Mouse (Mus musculus) thymus, postnatal 0 days (tissue): Measurements from ENCODE around the gene Npepps. TPM values are rescaled to one million over a fixed set of nuclear protein-coding genes. Genes with fewer than 3 reads are reported as not detected.
"Not testable (repeated sequence)": the region's sequence is repeated elsewhere in the genome, so short reads cannot be mapped to it uniquely, and the experiment has no call there.

Experiments used
- DNase-seq: peaks from one replicate; pipeline ENCODE4 v3.0.0-alpha.2; 2015; ENCODE audit warnings: low spot score
- polyA plus RNA-seq: library from polyadenylated mRNA; unstranded; fragments of >200 nt; fragmentation: Nextera tagmentation; extraction: Ambion mirVana; gene quantifications from 2 replicates; pipeline ENCODE4 v1.2.1, GENCODE M21; 2015

The Npepps gene
- polyA plus RNA-seq, 1 experiment from 2014 or later = 64.4 TPM

DNA sequence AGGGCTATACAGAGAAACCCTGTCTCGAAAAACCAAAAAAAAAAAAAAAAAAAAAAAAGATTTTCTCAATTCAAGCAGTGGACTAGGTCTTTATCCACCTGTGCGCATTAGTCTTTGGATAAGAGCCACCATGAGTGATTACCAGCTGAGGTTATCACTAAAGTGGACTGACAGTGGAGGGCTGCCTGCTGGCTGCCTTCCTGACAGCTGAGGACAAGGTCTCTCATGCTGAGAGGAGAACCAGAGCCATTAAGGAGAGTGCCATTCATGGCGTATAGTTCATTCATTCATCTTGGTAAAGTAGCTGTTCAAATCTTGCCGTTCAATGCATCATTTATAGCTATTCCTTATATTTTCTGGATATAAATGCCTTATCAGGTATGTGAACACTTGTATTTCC, 16.1 kb upstream of the Npepps start:
- no peak for DNase-seq

- DNase-seq = no peak
Measured at GRCm38 (mm10) chr11:97292731-97293130, 12.3 kb upstream of the Npepps start.

DNA sequence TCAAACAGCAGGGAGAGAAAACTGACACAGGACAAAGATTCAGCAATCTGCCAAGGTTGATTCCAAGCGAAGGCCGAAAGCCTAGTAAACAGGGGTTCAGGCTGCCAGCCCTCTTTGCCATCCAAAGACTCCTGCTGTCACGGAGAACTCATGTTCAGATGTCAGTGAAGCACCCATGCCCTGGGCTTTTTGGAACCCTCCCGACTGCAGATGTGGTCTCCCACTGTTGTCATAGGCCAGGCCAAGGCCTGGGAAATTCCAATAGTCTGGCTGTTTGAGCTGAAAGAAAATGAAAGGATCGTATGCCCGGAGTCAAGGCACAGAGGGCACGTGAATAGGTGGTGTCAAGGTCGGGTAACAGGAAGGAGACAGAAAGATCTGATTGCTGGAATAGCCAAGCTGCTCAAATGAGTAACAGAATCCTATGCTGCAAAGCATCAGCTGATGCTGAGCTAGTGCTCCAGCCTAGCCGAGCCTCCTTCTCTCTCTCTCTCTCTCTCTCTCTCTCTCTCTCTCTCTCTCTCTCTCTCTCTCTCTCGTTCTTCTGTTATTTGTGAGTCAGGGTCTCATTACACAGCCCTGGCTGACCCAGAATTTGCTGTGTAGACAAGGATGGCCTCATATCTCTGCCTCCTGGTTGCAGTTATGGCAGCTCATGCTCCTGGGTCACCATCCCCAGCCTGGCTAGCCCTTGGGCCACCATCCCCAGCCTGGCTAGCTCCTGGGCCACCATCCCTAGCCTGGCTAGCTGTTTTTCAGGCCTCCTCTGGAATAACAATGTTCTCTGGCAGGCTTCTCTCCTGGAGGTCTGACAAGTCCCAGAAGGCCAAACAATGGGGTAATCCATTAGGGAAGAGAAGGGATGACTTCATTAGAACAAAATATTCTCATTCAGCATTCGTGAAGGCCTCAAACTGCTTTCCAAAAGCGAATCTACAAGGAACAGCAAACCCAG, 9.1 kb upstream of the Npepps start:
- DNase-seq = no peak

GRCm38 (mm10) chr11:97287643-97288042, 7.2 kb upstream of the Npepps start:
- DNase-seq = no peak

DNA sequence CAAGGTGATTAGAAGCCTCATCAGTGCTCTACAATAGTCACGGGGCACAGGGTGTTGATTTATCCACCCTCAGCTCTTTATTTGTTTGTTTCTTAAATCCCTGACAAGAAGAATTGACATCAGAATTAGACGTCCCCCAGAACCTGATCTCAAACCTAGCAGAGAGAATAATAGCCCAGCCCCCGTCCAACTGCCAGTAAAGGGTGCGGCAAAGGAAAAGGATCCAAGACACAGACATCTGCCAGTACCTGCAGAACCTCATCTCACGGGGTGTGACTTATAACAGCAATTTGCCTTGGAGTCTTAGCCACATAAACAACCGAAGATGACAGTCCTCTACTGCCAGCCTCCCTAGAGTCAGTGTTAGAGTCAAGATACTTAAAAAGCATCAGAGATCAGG, 6.5 kb upstream of the Npepps start:
- no peak for DNase-seq

- DNase-seq = no peak
Measured at GRCm38 (mm10) chr11:97285852-97286775, 5.7 kb upstream of the Npepps start.

DNA sequence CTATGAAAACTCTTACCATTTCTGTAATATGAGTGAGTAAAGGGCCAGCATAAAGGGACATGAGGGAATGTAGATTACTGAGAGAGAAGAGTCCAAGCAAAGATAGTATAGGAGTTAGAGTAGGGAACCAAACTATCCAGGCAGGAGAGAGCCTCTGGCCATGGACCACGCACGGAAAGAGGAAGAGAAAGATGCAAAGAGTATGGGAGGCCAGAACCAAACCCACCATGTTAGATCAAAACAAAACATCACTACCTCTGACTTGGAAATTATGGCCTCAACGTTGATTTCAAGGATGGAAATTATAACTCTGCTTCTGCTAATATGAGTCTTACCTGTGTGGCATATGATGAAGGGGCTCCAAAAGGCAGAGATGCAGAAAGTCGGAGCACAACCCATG, 4.4 kb upstream of the Npepps start:
- no peak for DNase-seq

GRCm38 (mm10) chr11:97282179-97282578, 1.7 kb upstream of the Npepps start:
- DNase-seq = no peak

DNA sequence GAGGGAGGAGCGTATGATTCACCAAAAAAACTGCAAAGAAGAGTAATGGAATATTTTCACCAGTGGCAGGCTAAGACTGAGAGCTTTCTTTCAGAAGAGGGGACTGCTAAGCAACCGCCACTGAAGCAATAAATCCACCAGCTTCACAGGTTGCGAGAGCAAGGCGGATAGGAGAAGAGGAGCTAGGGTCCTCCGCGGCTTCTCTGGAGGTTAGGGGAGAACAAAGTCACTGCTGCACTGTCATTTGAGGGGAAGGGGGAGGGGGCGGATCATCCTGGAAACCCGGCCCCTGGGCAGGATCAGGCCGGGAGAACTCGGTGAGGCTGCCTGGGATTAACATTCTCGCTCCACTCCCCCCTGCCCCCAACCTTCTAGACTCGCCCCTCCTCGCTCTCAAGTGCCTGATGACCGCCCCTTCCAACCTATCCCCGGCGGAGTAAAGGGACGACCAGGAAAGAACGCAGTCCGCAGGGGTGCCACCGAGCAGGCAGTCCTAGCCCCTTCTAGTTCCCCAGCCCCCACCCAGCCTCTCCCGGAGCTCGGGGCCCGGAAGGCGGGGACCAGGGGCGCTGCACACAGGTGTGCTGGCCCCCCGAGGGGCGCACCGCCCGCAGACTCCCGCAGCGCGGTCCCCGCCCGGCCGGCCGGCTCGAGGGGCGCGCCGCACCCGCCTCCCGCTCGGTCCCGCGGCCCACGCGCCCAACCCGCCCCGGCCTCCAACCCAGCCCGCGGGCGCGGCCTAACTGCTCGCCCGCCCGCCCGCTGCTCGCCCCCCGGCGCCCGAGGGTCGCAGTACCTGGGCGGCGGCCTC, 828 bp downstream of the Npepps start:
- DNase-seq = peak; percentile 62

- no peak for DNase-seq
Measured at GRCm38 (mm10) chr11:97279040-97279404, 1.4 kb downstream of the Npepps start.

GRCm38 (mm10) chr11:97278456-97278855, 2.0 kb downstream of the Npepps start:
- no peak for DNase-seq

- DNase-seq = no peak
Measured at GRCm38 (mm10) chr11:97277166-97277565, 3.3 kb downstream of the Npepps start.

DNA sequence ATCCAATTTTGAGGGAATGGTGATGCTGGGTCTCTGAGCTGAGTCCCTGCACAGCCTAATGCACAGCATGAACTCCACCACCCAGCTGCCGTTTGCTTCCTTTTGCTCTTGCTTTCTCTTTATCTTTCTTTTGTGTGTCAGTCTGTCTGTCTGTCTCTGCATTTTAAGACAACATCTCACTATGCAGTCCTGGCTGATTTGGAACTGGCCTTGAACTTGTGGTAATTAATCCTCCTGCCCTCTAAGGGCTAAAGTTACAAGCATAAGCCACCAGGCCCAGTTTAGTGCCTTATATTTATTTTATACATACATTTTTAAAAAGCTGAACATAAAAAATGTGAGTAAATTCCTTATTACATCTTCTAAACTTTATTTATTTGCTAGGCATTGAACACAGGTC, 4.4 kb downstream of the Npepps start:
- DNase-seq = no peak

- no peak for DNase-seq
Measured at GRCm38 (mm10) chr11:97275349-97275748, 5.1 kb downstream of the Npepps start.

DNA sequence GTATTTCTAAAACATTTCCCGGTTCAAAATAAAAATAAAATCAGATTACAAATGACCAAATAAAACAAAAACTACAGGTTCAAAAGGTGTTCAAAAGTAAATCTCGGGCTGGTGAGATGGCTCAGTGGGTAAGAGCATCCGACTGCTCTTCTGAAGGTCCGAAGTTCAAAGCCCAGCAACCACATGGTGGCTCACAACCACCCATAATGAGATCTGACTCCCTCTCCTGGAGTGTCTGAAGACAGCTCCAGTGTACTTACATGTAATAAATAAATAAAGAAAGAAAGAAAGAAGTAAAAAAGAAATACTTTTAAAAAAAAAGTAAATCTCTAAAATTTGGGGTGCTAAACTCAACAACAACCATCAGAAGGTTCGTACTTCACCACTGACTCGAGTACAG, 5.5 kb downstream of the Npepps start:
- not testable (repeated sequence) for DNase-seq

DNA sequence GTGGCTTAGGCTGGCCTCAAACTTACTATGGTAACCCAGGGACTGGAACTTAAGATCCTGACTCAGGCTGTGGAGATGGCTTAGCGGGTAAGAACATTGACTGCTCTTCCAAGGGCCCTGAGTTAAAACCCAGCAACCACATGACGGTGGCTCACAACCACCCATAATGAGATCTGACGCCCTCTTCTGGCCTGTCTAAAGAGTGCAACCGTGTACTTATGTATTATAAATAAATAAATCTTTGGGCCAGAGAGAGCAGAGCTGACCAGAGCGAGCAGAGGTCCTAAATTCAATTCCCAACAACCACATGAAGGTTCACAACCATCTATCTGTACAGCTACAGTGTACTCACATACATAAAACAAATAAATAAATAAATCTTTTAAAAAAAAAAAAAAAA, 6.8 kb downstream of the Npepps start:
- DNase-seq = peak; percentile 23

DNA sequence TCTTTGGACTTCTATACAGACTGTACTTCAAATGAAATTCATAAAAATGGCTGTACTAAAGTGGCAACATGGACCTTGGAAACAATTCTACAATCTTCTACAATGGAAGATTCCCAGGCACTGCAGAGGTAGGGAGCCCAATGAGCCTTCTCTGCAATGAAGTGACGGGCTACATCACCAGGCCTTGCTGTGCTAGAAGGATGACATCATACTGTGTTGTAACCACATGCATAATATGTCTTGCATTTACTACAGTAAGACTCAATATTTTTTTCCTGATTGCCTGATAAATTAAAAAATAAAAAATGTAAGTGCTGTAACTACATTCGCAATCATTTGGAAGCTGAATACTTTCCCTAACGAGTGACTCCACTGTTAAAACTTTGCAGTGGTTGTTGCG, 7.6 kb downstream of the Npepps start:
- DNase-seq = no peak

DNA sequence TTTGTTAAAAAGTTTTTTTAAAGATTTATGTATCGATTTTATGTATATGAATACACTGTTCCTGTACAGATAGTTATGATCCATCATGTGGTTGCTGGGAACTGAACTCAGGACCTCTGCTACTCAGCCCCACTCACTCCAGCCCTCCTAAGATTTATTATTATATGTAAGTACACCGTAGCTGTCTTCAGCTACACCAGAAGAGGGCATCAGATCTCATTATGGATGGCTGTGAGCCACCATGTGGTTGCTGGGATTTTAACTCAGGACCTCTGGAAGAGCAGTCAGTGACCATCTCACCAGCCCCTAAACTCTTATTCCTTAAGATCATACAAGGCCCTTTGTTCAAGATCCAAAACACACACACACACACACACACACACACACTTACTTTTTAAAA, 10.4 kb downstream of the Npepps start:
- not testable (repeated sequence) for DNase-seq

DNA sequence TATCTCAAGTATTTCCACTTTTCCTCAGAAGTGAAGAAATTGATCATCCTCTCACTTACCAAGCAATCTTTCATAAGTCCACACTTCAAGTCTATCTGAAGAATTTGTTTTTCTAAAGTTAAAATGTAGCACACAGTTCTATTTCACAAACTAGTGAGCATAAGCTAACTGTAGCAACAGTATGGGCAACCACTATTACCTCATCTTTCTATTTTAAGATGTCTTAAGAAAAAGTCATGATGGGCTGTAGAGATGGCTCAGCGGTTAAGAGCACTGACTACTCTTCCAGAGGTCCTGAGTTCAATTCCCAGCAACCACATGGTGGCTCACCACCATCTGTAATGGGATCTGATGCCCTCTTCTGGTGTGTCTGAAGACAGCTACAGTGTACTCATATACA, 13.9 kb downstream of the Npepps start:
- not testable (repeated sequence) for DNase-seq

- DNase-seq = not testable (repeated sequence)
Measured at GRCm38 (mm10) chr11:97249649-97250048, 30.8 kb downstream of the Npepps start.

DNA sequence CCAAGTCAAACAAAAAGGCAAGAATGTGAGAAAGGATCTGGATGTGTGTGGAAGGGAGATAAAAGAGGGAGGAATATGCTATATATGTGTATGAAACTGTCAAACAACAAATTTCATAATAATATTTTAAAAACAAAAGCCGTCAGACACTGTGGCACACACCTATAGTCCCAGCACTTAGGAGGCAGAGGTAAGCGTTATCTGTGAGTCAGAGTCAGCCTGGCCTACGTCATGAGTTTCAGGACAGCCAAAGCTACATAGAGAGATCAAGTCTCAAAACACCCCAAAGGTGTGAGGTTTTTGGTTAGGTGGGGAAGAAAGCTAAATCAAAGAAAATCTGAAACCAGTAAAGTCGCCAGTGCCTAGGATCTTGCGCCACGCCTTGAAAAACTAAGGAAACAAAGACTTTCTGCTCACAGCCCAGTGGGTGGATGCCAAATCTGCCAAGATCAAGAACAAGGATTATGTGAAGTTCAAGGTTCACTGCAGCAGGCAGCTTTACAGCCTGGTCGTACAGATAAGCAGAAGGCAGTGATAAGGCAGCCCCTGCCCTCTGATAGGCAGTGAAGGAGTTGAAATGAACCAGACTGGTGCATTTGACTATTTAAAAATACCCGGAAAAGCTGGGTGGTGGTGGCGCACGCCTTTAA, 33.8 kb downstream of the Npepps start:
- no peak for DNase-seq
